Mouse (Mus musculus): ENCODE results near the gene Tgfb2.

- TF ChIP-seq POLR2A (IDR thresholded peaks at IDR 0.05; ENCODE audit: low read depth, low read length), result no peak
- TF ChIP-seq CTCF (conservative IDR thresholded peaks at IDR 0.05; ENCODE audit: insufficient read depth, insufficient read length, low read depth, low read length), result no peak
These were observed 101.7 kb downstream of the Tgfb2 start for GRCm38 (mm10) chr1:186604124-186604523.

Measured in kidney, adult 2 months (tissue).